Mouse (Mus musculus) right cerebral cortex, postnatal 25 days (tissue): Measurements from ENCODE around the gene Fam117a.

Experiments used
- DNase-seq: peaks from one replicate; pipeline ENCODE4 v3.0.0; 2022

Fam117a gene

DNA sequence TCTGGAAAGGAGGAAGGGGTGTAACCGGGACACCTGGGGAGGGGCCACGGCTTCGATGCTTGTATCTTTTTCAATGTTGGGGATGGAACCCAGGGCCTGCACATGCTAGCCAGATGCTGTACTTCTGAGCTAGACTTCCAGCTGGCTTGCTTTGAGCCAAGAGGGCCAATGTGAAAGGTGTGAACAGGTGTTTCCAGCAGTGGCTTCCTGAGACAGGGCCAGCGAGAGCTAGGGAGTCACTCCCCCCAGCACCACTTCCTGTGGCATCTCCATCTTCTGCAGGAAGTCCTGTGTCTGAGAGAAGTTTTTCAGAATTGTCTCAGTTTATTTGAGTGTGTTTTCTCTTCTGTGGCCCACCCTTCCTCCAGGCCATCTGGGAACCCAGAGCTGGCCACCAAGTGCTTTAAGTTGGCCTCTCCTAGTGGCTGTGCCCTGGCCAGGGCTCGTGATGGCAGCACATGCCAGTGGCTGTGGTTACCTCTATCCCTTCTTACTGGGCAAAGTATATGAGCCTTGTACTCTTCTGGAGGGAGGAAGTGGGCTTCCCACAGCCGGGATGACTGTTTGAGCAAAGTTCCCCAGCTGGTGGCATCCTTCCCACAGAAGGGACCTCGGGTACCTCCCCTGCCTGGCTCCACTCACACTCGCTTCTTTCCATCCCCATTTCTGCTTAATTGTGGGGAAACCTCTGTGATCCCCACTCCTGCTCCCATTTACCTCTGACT lies 30.4 kb downstream of the Fam117a start:
- no peak for DNase-seq

DNA sequence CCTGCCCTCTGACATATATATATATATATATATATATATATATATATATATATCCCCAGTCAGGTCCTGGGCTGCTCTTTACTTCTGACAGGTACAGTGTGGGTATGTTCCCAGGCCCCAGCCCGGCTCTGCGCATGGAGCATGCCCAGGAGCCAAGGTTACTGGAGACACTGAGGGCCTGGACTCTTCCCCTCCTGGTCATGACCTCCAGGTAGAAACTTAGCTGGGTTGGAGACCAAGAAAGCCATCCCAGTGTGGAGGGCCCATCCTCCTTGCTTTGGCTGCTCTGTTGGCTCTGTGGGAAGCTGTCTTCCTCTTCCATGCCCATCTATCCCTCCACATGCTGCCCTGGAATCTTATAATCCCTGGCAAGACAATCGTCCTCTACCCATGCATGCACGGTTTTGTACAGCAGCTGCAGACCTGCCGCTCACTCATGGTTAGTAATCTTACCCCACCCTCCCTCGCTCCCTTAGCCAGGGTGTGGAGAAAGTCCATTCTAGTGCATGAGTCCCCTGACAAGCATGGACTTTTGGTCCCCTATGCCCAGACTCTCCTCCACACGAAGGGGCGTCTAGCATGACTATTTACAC lies 31.5 kb downstream of the Fam117a start:
- no peak for DNase-seq

DNA sequence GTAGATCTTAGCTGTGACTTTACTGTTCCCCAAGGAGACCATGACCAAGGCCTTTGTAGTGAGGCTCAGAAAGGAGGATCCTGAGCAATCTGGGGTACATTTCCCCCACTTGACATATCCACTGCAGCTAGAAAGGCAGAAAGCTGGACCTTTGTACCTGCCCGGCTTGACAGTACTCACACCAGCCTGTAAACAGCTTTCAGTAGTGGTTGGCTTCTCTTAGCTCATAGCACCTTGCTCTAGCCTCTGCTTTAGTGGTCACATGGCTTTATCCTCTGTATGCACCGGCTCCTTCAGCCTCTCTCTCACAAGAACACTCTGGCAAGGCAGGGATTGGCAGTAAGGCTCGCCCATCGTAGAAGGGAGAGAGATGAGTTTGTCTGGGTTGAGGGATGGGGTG lies 32.1 kb downstream of the Fam117a start:
- DNase-seq = no peak

DNA sequence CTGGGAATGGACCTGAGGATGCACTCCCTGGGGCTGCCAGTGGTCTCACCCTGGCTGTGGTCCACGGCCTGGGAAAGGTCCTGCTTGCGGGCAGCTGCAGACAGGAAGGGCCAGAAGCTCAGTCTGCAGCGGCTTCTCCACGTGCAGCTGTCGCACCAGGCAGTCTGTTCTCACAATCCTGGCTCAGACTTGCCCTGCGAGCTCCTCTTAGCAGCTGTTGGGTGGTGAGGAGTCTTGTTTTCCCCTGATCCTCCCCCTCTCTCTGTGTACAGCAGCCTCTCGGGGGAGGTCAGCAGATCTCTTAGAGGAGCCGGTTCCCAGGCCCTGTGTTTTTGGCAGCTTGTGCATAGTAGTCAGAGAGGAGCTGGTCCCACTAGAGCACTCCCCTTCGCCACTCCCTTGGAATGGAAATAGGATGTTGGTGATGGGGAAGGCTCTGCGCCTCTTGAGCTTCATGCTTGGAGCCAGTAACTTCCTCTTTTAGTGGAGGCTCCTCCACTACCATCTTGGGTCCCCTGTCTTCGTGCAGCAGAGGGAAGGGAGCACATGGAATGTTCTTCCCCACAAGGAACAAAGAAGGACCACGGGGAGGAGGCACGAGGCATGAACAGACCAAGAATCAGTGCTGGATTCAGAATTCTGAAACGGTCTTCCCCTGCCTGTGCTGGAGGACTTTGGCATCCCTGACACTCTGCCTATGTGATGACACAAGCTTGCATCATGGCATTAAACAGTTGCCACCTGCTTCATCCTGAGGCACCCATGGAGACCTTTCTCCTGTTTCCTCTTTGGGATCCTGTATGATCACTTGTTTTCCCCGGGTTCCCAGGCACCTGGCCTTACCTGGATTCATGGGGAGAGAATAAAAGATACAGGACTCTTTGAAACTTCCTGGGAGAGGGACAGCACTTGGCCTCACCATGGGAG lies 33.4 kb downstream of the Fam117a start:
- DNase-seq = no peak

DNA sequence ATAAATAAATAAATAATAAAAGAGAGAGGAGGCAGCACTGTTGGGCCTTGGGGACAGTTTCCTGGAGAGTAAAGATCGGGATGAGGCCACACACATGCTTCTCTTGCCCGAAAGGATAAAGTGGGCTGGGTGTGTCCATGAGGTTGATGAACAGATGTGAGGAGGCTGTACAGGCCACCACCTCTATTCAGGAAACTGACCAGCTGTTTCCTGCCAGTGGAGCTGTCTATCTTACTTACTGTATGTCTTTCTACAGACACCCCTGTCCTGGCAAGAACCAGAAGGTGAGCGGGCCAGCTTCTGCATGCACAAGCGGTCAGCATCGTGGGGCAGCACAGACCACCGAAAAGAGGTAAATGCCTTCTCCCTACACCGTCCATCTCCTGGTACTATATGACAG lies 34.4 kb downstream of the Fam117a start:
- DNase-seq = no peak

DNA sequence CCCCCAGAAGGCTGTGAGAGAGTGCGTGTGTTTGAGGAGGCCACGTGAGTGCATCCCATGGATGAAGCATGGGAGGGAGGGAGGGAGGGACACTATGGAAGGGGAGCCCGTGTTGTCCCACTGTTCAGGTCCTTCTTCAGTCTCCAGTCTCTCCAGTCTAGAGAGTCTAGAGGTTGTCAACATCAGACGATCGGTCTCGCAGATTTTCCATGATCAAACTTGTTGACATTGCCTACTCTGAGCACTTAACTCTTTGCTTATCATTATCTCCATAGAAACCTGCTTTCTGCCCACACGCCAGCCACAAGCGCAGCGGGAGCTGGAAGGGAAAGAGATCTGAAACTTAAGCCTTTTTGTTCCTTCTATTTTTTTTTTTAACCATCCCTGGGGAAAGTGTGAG lies 42.1 kb downstream of the Fam117a start:
- DNase-seq = no peak

DNA sequence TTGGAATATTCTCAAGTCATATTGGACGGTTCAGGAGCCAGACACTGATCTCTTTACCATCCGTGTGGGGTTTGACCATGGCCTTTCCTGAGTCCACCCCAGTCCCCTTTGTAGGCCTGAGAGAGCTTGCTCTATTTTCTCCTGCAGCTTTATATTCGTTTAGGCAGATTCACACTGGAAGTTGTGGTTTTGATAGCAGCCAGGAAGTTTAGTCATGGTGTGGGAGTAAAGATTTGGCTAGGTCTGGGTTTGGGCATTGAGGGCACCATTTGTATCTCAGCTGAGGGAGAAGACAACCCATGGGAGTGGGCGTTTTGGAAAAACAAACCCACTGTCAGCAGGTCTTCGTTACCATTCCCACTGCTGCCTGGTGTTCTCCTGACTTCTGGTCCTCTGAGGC lies 42.7 kb downstream of the Fam117a start:
- DNase-seq = no peak

DNA sequence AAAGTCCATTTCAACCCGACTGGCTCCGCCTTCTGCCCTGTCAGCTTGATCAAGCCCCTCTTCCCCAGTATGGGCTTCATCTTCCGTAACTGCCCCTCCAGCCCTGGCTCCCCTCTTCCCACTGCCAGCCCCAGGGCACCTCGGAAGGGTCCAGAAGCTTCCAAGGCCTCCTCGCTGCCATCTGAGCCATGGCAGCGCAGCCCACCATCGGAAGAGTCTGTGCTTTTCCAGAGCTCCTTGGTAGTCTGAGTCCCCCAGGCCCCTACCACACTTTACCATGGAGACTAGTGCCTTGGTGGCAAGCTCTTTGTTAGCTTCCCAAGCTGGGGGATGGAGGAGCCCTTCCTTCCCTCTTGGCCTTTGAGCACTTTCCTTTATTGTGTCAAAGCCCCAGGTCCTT lies 43.9 kb downstream of the Fam117a start:
- DNase-seq = no peak

DNA sequence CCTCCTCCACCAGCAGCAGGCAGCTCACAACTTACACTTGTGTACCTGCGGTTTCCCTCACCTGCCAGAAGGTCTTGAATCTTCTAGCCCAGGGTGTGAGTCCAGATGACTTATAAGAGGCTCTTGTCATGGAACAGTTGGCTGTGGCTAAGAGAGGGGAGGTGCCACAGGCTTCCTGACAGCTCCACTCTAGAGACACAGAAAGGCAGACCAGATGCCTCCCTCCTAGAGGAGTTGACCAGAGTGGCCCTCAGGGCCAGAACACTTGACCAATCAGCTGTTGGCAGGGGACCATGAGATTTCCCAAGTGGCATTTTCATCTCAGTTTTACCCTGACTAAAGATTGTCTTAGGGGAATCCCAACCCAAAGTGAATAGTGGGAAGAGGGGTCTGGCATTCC lies 44.3 kb downstream of the Fam117a start:
- no peak for DNase-seq

DNA sequence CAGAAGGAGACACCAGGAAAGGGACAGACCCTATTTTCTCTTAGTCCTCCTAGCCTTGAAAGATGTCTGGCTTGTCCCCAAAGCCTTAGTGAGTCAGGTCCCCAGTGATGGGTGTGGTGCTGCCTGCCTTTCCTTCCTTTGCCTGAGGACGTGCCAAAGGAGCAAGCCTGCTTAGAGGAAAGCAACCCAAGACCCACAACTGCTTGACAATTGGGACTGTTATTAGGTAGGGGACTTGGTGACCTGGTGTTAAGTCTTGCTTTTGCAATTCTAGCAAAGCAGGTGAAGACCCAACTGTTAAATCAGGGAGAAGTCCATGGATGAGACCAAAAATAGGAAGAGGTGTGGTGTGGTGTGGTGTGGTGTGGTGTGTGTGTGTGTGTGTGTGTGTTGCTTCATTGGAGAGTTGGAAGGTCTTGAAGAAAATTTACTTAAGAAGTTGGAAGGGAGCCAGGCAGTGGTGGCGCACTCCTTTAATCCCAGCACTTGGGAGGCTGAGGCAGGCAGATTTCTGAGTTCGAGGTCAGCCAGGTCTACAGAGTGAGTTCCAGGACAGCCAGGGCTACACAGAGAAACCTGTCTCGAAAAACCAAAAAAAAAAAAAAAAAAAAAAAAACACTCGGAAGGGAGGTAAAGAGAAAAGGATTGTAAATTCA lies 46.6 kb downstream of the Fam117a start:
- DNase-seq = no peak

DNA sequence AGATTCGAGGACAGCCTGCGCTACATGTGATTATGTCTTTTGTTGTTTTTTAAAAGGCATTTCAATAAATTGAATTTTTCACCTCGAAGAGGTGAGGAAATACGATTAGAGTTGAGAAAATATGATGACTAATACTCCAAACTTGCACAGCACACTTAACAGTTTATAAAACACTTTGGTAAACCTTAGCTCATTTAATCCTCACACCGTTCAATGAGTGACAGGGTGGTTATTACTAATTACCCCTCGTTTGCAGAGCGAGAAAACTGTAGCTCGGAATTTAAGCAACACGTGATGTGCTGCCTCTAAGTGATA lies 47.1 kb downstream of the Fam117a start:
- no peak for DNase-seq

DNA sequence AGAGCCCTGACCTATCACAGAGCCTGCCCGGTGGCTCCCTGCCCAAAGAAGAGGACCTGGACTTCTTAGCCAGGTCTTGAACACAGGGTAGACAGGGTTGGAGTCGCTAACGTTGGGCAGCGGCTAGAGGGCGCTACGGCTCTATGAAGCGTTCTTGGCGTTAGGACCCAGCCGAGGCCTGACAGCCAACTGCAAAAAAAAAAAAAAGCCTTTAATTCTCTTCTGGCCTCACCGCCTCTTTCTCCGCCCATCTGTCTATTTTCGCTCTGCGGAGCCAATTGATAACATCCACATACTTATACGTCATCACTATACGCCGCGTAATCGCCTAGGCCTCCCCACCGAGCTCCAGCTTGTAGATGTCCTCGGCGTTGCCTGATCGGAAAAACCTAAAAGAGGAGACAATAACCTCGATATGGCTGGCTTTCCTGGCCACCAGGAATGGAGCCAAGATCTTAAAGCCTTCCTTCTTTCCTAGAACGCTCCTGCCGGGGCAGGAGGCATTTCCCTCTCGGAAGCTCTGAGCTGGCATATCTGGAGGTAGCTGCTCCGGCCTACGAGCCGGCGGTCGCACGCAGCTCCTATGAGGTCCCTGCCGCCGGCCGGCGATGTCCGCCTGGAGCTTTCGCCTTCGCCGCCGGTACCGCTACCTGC lies 47.6 kb downstream of the Fam117a start, which contains the start of gene Slc35b1:
Gene Slc35b1, plus strand, starts transcription at position 374 of the 654 bp plus-strand sequence.
- peak; percentile 91 for DNase-seq

DNA sequence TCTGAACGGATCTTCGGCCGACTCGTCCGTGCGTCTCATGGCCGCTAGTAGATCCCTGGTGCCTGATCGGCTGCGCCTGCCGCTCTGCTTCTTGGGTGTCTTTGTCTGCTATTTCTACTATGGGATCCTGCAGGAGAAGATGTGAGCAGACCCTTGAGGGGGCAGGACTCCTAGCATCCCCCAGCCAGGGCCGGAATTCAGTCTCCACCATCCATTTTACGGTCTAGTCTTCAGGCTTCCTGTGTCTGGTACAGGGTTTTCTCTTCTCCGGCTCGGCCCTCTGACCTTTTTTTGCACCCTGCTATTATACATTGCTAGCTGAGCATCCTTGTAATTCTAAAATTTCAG lies 48.1 kb downstream of the Fam117a start:
- no peak for DNase-seq

DNA sequence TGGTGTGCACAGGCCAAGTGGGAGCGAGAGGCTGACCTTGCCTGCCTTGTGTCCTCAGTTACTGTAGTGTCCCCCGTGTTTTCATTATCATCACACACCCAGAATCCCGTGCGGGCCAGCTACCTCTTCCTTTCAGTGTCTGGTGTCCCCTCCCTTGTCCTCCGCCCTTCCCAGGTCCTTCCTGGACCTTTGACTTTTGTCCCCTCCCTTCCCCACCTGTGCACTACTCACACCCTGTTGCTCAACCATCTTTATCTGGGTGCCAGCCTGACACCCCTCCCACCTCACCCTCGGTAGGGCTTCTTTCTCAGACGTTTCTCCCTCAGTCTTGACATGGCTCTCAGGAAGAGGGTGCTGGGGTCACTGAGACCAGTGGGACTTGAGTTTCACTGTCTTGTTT lies 50.5 kb downstream of the Fam117a start:
- DNase-seq = no peak

DNA sequence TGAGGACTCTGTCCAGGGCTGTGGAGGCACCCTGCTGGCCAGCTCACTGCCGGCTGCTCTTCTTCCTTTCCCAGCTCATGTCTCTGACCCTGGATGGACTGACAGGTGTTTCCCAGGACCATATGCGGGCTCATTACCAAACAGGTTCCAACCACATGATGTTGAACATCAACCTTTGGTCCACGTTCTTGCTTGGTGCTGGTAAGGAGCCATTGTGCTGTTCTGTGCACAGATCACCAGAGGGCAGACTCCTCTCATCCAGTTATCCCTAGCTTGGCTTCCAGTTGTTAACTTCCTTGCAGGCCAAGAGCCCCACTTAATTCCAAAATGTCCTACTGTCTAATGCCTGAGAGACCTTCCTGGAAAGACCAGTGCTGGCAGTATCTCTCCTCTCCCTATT lies 52.2 kb downstream of the Fam117a start:
- DNase-seq = no peak

DNA sequence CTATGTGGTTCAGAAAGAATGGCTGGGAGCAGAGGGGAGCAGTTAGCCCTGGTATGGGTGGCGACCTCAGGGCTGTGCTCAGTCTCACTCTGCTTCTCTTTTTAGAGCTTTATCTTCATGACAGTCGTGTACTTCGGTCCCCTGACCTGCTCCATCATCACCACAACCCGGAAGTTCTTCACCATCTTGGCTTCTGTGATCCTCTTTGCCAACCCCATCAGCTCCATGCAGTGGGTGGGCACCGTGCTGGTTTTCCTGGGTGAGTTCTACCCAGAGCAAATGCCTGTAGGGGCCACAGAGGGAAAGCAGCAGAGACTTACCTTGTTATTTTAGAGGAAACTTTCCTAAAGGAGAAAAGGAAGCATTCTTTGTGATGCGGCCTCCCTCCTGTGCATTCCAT lies 53.6 kb downstream of the Fam117a start:
- no peak for DNase-seq

DNA sequence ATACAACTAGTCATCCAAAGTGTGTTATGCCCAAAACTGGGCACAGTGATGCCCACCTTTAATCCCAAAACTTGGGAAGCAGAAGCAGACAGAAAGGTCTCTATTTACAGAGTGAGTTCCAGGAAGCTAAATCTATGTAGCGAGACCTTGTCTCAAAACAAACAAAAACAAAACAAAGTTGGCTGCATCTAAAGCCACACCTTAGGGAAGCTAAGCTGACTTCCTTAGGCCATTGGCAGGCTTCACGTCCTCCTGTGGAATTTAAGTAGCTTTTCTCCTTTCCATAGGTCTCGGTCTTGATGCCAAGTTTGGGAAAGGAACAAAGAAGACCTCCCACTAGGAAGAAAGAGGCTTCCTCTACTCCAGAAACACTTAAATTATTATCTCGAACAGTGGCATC lies 54.4 kb downstream of the Fam117a start:
- DNase-seq = no peak

DNA sequence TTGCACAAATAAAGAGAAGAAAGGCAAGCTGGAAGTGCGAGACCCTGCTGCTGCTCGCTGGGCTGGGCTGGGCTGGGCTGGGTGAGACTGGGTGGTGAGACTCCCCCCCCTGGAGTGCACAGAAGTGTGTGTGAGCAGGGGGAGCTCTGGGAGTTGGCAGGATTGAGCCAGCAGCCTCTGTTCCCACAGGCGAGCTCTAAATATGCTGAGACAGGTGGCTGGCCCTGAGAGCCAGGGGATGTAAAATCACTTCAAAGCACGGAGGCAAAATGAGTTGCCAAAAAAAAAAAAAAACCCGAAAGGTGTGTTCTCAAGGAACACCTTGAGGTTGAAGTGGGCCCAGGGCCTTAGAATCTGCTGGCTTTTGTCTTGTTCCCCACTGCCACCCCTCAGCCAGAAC lies 54.9 kb downstream of the Fam117a start:
- DNase-seq = peak; percentile 47

DNA sequence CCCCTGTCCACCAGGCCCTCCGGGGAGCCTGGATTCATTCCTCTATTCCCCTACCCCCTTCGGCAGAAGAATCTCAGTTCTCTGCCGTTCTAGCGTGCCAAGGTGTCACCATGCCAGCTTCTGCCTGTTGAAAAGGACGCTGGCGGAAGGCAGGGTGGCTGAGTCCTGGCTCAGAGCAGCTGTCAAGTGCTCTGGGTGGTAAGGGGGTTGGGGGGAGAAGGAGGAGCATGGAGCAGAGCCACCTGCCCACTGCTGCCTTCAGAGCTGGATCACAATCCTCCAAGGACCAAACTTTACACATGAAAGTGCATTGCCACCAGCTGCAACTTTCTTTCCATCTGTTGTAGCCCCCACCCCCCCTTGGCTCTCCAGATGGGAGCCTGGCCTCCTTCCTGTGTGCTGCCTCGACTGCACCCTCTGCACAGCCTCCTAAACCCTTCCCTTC lies 55.4 kb downstream of the Fam117a start:
- peak; percentile 67 for DNase-seq

DNA sequence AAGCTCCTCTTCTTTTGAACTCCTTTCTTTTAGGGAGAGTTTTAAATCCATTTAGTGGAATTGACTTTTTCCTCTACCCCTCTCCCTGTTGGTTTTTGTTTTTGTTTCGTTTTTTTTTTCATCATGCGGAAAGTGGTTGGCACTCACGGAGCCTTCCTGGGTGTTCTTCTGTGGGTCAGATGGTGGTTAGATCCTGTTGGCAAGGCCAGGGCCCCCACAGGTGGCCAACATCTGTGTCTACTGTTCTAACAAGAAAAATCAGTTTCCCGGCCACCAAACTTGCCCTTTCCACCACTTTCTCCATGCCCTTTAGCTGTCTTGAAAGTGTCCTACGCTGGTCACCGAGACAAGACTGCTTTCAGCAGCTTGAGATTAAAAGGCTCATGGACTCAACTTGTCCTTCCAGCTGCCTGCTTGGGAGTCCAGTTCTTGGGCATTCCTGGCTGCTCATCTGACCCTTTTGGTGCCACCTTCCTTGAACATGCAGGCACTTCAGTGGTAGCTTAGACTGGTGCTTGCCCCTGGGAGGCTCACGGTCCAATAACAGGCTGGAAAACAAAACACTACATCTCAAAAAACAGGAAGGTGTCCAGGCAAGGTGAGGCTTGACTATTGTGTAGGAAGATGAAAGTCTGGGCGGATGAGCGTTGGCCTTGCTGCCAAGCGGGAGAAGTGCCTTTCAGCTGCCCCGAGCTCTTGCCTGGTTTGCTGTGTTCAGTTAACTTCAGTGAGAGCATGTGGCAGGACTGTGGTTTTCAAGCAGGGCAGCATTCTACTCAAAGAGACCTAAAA lies 56.1 kb downstream of the Fam117a start:
- no peak for DNase-seq

DNA sequence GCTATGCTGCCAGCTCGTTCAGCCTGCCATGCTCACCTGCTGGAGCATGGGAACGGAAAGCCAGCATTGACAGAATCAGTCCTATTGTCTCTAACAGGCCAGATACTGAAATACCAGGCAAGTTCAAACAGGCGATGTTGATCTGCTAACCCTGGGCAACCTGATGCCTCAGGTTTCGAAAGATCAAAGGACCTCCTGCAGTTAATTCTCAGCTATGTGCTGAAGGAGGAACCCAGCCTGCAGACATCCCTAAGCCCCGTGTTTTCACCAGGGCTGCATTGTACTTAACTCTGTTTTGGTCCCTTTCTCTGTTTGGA lies 56.6 kb downstream of the Fam117a start:
- no peak for DNase-seq

DNA sequence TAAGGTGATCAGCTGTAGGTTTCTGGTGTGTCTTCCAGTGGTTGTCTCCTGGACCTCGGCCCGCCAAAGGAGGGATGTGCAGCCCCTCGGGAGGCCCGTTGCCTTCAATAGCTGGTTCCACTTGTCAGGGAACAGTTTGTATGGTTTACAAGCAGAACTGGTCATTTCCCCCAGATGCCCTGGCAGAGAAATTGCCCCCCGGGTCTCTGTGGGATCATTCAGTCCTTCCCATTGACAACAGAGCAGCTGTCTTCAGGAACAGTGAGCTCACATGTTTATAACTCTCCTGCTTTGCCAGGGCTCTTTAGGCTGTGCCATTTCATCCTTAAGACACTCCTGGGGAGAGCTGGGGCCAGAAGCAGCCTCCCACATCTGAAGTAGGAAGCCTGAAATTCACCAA lies 57.3 kb downstream of the Fam117a start:
- no peak for DNase-seq
